Mouse (Mus musculus) gastrocnemius, postnatal 4 days (tissue): Measurements from ENCODE around the gene Rgs1. TPM values are rescaled to one million over a fixed set of nuclear protein-coding genes. Genes with fewer than 3 reads are reported as not detected.
A peak's percentile ranks its signal among the peaks of the same experiment; 100 is the strongest.

Experiments
- DNase-seq, 2 experiments: peaks; one replicate each; pipeline ENCODE4 v3.0.0; 2021 to 2022; ENCODE audit warnings: low spot score in 2 of 2, mixed read lengths in 2 of 2
- total RNA-seq, 2 experiments: library from RNA; stranded (reverse); gene quantifications; 2 replicates each; pipeline ENCODE4 v1.2.3; 2021

Gene Rgs1
- total RNA-seq, 2 experiments from 2014 or later: not detected

GRCm38 (mm10) chr1:144199538-144199937 is 49.5 kb downstream of the Rgs1 start:
- DNase-seq: no peak

GRCm38 (mm10) chr1:144197684-144198083 is 51.4 kb downstream of the Rgs1 start:
- peak in 1 of 2 experiments; percentile 31 for DNase-seq

Other genes with a start within 250 kb of the Rgs1 start
- 10 to 100 TPM; 35.2 to 36.0 TPM for gene Rgs2, start 245.1 kb downstream of the Rgs1 start, total RNA-seq
- gene Rgs13, start 71.9 kb downstream of the Rgs1 start, total RNA-seq: under 1 TPM; 0.47 to 0.70 TPM